Mouse (Mus musculus) neural tube, embryonic 15.5 days (tissue): ENCODE measurements around the gene Fmnl2. TPM values are rescaled to one million over a fixed set of nuclear protein-coding genes. Genes with fewer than 3 reads are reported as not detected.

Source experiments
- ATAC-seq: fragments of 200-750 bp; cut with Nextera tagmentation; 2 replicates; pipeline ENCODE4 v1.8.0; 2017; ENCODE audit warnings: mild to moderate bottlenecking, moderate TSS enrichment, moderate library complexity; ENCODE audit not compliant: low FRiP score
- H3K27ac ChIP-seq: fragments of 300-500 bp; sonication (generic); replicated peaks from 2 replicates; pipeline ENCODE4 v1.5.1; 2015; ENCODE audit warnings: mild to moderate bottlenecking, inconsistent platforms
- H3K27me3 ChIP-seq: fragments of 300-500 bp; sonication (generic); replicated peaks from 2 replicates; pipeline ENCODE4 v1.6.1; 2015; ENCODE audit warnings: inconsistent platforms
- H3K36me3 ChIP-seq: fragments of 300-500 bp; sonication (generic); 2 replicates; pipeline ENCODE4 v1.6.1; 2015; ENCODE audit warnings: inconsistent platforms
- H3K4me1 ChIP-seq: fragments of 300-500 bp; sonication (generic); 2 replicates; pipeline ENCODE4 v1.6.1; 2015; ENCODE audit warnings: inconsistent platforms
- H3K4me2 ChIP-seq: fragments of 300-500 bp; sonication (generic); 2 replicates; pipeline ENCODE4 v1.6.1; 2015; ENCODE audit warnings: inconsistent platforms, mild to moderate bottlenecking, moderate library complexity
- H3K4me3 ChIP-seq: fragments of 300-500 bp; sonication (generic); replicated peaks from 2 replicates; pipeline ENCODE4 v1.5.1; 2015; ENCODE audit warnings: mild to moderate bottlenecking, inconsistent platforms
- H3K9ac ChIP-seq: fragments of 300-500 bp; sonication (generic); replicated peaks from 2 replicates; pipeline ENCODE4 v1.6.1; 2015; ENCODE audit warnings: mild to moderate bottlenecking, inconsistent platforms
- H3K9me3 ChIP-seq: fragments of 300-500 bp; sonication (generic); replicated peaks from 2 replicates; pipeline ENCODE4 v1.6.1; 2016; ENCODE audit warnings: inconsistent platforms
- WGBS: fragments of 180-500 bp; shearing (Covaris S2); methylation state at CpG from one replicate; pipeline ENCODE4 v1.1.7; 2015; ENCODE audit warnings: mixed read lengths; 5-methylcytosine and 5-hydroxymethylcytosine counted together
- polyA plus RNA-seq: library from polyadenylated mRNA; unstranded; fragments of >200 nt; fragmentation: Nextera tagmentation; extraction: Ambion mirVana; gene quantifications from 2 replicates; pipeline ENCODE4 v1.2.1, GENCODE M21; 2015

Gene Fmnl2
- polyA plus RNA-seq, 1 experiment from 2014 or later = 8.8 TPM

GRCm38 (mm10) chr2:53100093-53100492, 242.4 kb downstream of the Fmnl2 start:
- Histone ChIP-seq H3K9ac (no peak overlapping the region), H3K9me3 (no peaks in the 10 kb centered on the region), H3K4me2 (no peak overlapping the region), H3K4me1 (0 out of 2 replicates have a peak, but pooled peaks cover 5% of the 10 kb centered on the region), H3K27ac (no peak overlapping the region), H3K27me3 (no peaks in the 10 kb centered on the region), H3K4me3 (no peak overlapping the region), H3K36me3 (peaks cover 29% of the 10 kb centered on the region)
- 18% methylated on average over 2 of the region's 2 CpGs for WGBS
- ATAC-seq = no peak

DNA sequence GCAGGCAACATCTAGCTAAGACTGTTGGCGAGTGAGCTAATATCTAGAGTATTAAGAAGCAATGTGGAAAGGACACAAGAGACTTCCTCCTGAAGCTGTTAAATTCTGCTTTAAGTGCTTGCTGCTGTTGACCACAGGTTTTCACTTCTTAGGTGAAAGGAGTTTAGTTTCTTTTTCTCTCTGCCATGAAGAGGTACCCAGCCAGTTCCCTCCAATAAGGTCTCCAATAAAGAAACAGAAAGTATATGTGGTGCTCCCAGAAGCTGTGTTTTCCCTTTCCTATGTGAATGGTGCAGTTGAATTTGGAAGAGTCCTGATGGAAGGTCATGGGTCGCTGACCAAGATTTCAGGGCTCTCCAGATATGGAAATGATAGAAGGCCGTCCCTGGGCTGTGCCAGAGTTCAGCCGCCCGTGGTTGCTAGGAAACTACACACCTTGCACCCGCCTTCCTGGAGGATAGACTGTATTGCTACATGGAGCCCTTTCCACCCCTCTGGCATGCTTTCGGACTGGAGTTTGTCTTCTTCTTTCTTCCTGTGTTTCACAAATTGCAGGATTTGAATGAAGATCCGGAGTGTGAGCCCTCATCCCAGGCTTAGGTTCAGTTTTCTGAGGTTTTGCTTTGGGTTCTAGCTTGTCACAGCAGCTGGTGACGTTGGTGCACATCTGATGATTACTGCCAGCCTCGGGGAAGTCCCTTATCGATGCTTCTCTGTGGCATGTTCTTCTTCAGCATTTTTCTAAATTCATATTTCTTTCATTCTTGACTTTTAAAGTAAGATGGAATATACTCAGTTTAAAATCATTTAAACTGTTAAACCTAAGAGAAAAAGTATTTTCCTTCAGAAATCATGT, 244.5 kb downstream of the Fmnl2 start:
- H3K36me3 ChIP-seq = peaks cover 40% of the 10 kb centered on the region
- no peak for ATAC-seq
- H3K4me1 ChIP-seq = 0 out of 2 replicates have a peak, but pooled peaks cover 5% of the 10 kb centered on the region
- no peak overlapping the region for H3K27ac ChIP-seq
- H3K27me3 ChIP-seq = no peaks in the 10 kb centered on the region
- H3K9me3 ChIP-seq = no peaks in the 10 kb centered on the region
- no peak overlapping the region for H3K9ac ChIP-seq
- no peak overlapping the region for H3K4me3 ChIP-seq
- WGBS = 91% methylated on average over 11 of the region's 11 CpGs
- H3K4me2 ChIP-seq = no peak overlapping the region

- Histone ChIP-seq H3K27me3 (no peaks in the 10 kb centered on the region), H3K9me3 (no peaks in the 10 kb centered on the region), H3K27ac (no peak overlapping the region), H3K9ac (no peak overlapping the region), H3K4me1 (0 out of 2 replicates have a peak, but pooled peaks cover 5% of the 10 kb centered on the region), H3K36me3 (peaks cover 38% of the 10 kb centered on the region), H3K4me3 (no peak overlapping the region), H3K4me2 (no peak overlapping the region)
- 86% methylated on average over 2 of the region's 2 CpGs for WGBS
- ATAC-seq = no peak
These were observed 245.2 kb downstream of the Fmnl2 start for GRCm38 (mm10) chr2:53102901-53103300.

- Histone ChIP-seq H3K27me3 (no peaks in the 10 kb centered on the region), H3K4me1 (0 out of 2 replicates have a peak, but pooled peaks cover under 1% of the 10 kb centered on the region), H3K9me3 (no peaks in the 10 kb centered on the region), H3K4me2 (no peak overlapping the region), H3K27ac (no peak overlapping the region), H3K36me3 (peaks cover 47% of the 10 kb centered on the region), H3K9ac (no peak overlapping the region), H3K4me3 (no peak overlapping the region)
- WGBS = 95% methylated on average over 10 of the region's 10 CpGs
- ATAC-seq = no peak
These were observed 247.7 kb downstream of the Fmnl2 start for GRCm38 (mm10) chr2:53105408-53105807.

DNA sequence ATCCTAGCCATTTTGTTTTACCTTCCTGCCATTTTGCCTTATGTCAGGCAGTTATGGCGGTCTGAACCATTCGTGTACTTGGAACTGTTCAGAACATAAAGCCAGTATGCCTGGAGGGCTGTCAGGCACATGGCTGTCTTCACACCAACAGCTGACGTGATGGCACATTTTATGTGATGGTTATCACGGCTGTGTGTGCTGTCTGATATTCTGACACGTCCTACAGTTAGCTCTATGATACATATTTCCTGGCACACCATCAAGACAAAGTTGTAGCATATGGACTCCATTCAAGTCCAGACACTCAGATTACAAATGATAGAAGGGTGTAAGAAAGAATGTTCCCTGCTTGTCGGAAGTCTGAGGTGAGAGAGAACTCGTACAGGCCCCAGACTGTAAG, 248.4 kb downstream of the Fmnl2 start:
- WGBS = 76% methylated on average over 7 of the region's 7 CpGs
- Histone ChIP-seq H3K36me3 (peaks cover 51% of the 10 kb centered on the region), H3K4me1 (no peaks in the 10 kb centered on the region), H3K9me3 (no peaks in the 10 kb centered on the region), H3K27ac (no peak overlapping the region), H3K4me2 (no peak overlapping the region), H3K9ac (no peak overlapping the region), H3K4me3 (no peak overlapping the region), H3K27me3 (no peaks in the 10 kb centered on the region)
- no peak for ATAC-seq

GRCm38 (mm10) chr2:53106472-53106871, 248.8 kb downstream of the Fmnl2 start:
- H3K9me3 ChIP-seq = no peaks in the 10 kb centered on the region
- no peak overlapping the region for H3K4me3 ChIP-seq
- ATAC-seq = no peak
- no peak overlapping the region for H3K27ac ChIP-seq
- H3K27me3 ChIP-seq = no peaks in the 10 kb centered on the region
- H3K36me3 ChIP-seq = peaks cover 51% of the 10 kb centered on the region
- 90% methylated on average over 8 of the region's 8 CpGs for WGBS
- H3K9ac ChIP-seq = no peak overlapping the region
- H3K4me2 ChIP-seq = no peak overlapping the region
- H3K4me1 ChIP-seq = no peaks in the 10 kb centered on the region

DNA sequence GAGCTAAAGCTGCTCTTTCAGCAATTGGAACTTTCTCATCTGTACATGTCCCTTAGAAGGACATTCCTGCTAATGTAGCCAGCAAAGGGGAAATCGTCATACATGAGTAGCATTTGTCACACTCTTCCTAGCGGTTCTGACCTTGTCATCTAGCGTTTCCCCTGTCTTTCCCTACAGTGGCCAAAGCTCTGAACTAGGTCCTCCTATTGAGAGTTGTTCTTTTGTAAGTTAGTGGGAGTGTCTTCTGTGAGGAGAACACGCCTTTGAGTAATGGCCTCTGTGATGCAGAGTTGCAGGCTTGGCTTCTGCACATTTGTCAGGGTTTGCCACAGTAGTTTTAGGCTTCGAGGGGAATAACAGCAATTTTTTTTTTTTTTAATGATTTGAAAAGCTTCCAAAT, 250.9 kb downstream of the Fmnl2 start:
- no peaks in the 10 kb centered on the region for H3K4me1 ChIP-seq
- no peaks in the 10 kb centered on the region for H3K27me3 ChIP-seq
- no peak overlapping the region for H3K4me2 ChIP-seq
- no peak overlapping the region for H3K27ac ChIP-seq
- no peak overlapping the region for H3K4me3 ChIP-seq
- no peak overlapping the region for H3K9ac ChIP-seq
- no peak for ATAC-seq
- H3K9me3 ChIP-seq = no peaks in the 10 kb centered on the region
- peaks cover 43% of the 10 kb centered on the region for H3K36me3 ChIP-seq
- WGBS = 75% methylated on average over 5 of the region's 5 CpGs

DNA sequence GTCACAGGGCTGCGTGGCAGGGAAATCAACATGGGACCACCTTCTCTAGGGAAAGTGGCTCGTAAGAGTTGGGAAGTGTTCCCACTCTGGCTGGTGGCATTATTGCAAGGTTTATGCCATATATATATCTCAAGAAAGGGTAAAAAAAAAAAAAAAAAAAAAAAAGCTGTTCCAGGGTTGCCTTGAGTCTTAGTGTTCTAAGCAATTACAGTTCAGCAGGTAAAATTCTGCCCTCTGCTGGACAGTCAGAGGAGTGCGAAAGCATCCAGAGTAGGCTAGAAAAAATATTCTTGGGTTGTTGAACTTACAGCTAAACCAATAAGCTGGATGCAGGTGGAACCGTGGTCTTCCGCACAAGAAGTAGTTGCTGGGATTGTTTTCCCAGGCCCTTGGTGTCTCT, 264.1 kb downstream of the Fmnl2 start:
- Histone ChIP-seq H3K4me2 (no peak overlapping the region), H3K4me1 (no peaks in the 10 kb centered on the region), H3K36me3 (peaks cover 44% of the 10 kb centered on the region), H3K9me3 (no peaks in the 10 kb centered on the region), H3K27ac (no peak overlapping the region), H3K4me3 (no peak overlapping the region), H3K27me3 (no peaks in the 10 kb centered on the region), H3K9ac (no peak overlapping the region)
- 73% methylated on average over 5 of the region's 5 CpGs for WGBS
- peak; percentile 72 for ATAC-seq

DNA sequence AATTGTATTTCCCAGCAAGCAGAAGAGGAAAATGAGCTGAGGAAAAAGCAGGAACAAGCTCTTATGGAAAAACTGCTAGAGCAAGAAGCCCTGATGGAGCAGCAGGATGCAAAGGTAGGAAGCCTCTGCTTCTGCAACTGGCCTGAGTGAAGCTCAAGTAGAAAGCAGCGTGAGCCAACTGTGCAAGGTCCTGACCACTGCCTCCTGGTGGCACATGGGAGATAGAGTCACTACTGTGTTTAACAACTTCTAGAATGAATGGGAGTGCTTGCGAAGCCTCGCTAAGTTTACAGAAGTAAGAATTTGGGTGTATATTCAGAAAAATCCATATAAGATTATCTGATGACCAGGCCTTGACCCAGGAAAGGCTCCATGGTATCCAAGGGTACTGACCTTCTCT, 268.3 kb downstream of the Fmnl2 start:
- 97% methylated on average over 3 of the region's 3 CpGs for WGBS
- H3K36me3 ChIP-seq = peaks cover 51% of the 10 kb centered on the region

DNA sequence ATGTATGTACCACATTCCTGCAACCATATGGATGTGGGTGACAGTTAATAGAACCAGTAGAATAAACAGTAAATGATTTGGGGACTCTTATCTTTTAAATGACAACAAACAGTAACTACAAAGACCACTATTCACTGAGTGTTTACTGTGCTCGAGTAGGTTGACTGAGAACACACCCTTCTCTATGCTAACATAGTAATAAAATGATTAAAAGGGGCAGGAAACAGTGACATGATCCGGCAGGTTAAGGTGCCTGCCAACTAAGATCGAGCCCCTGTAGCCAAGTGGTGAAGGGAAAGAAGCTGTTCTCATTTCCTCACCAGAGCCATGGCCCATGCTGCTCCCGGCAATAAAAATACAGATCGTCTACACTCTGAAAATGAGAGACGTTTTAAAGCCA, 271.4 kb downstream of the Fmnl2 start:
- H3K4me2 ChIP-seq = no peak overlapping the region
- no peak for ATAC-seq
- no peaks in the 10 kb centered on the region for H3K4me1 ChIP-seq
- no peak overlapping the region; the same call in 1 of the 2 replicates for H3K27ac ChIP-seq
- 54% methylated on average over 6 of the region's 6 CpGs for WGBS
- H3K9ac ChIP-seq = no peak overlapping the region
- no peaks in the 10 kb centered on the region for H3K27me3 ChIP-seq
- H3K36me3 ChIP-seq = peaks cover 56% of the 10 kb centered on the region
- H3K4me3 ChIP-seq = no peak overlapping the region
- no peaks in the 10 kb centered on the region for H3K9me3 ChIP-seq

More for the DNA sequence above, 268.3 kb downstream of the Fmnl2 start:
- Histone ChIP-seq H3K4me1 (no peaks in the 10 kb centered on the region), H3K9me3 (no peaks in the 10 kb centered on the region), H3K27ac (no peak overlapping the region), H3K4me2 (no peak overlapping the region), H3K4me3 (no peak overlapping the region), H3K27me3 (no peaks in the 10 kb centered on the region), H3K9ac (no peak overlapping the region)
- ATAC-seq = no peak

- Histone ChIP-seq H3K4me1 (no peaks in the 10 kb centered on the region), H3K4me3 (no peak overlapping the region), H3K27me3 (no peaks in the 10 kb centered on the region), H3K27ac (no peak overlapping the region), H3K9ac (no peak overlapping the region), H3K9me3 (no peaks in the 10 kb centered on the region), H3K36me3 (peaks cover 41% of the 10 kb centered on the region), H3K4me2 (no peak overlapping the region)
- ATAC-seq = no peak
- 92% methylated on average over 9 of the region's 9 CpGs for WGBS
These were observed 273.9 kb downstream of the Fmnl2 start for GRCm38 (mm10) chr2:53131567-53131966.

DNA sequence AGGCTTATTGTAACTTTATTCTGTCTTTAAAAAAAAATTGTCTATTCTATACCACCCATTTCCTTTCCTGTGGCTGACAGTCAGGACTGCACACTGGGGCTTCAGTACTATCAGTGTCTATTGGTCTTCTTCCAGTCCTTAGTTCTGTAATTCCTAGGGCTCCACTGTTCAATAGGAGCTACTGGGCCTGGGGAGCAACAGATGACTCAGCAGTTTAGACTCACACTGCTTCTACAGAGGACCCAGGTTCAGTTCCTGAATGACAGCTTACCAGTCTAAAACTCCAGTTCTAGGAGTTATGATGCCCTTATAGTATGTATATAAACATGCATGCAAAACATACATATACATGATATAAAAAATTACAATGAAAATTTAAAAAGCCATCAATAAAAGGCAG, 289.2 kb downstream of the Fmnl2 start:
- no peak overlapping the region for H3K9ac ChIP-seq
- ATAC-seq = no peak
- no peak overlapping the region for H3K4me2 ChIP-seq
- peaks cover 32% of the 10 kb centered on the region for H3K36me3 ChIP-seq
- no peak overlapping the region for H3K4me3 ChIP-seq
- no peaks in the 10 kb centered on the region for H3K27me3 ChIP-seq
- no peaks in the 10 kb centered on the region for H3K9me3 ChIP-seq
- H3K4me1 ChIP-seq = no peaks in the 10 kb centered on the region
- H3K27ac ChIP-seq = no peak overlapping the region
